Mouse (Mus musculus) ovary, adult 18-20 months (tissue): ENCODE results near the gene Cdk5r2.

ENCODE experiments used
- DNase-seq: peaks from one replicate; pipeline ENCODE4 v3.0.0; 2022; ENCODE audit warnings: low spot score, mixed read lengths

Cdk5r2 gene

GRCm38 (mm10) chr1:74851001-74851775 lies 3.5 kb upstream of the Cdk5r2 start:
- no peak for DNase-seq

GRCm38 (mm10) chr1:74855156-74855555 lies 422 bp downstream of the Cdk5r2 start:
- no peak for DNase-seq

- DNase-seq = no peak
Observed at GRCm38 (mm10) chr1:74855651-74856438, 1.1 kb downstream of the Cdk5r2 start.

GRCm38 (mm10) chr1:74856439-74856720 lies 1.6 kb downstream of the Cdk5r2 start:
- DNase-seq = no peak

GRCm38 (mm10) chr1:74856791-74857190 lies 2.1 kb downstream of the Cdk5r2 start:
- DNase-seq = no peak

- no peak for DNase-seq
Observed at GRCm38 (mm10) chr1:74857201-74857600, 2.5 kb downstream of the Cdk5r2 start.

GRCm38 (mm10) chr1:74857677-74858076 lies 2.9 kb downstream of the Cdk5r2 start:
- no peak for DNase-seq

GRCm38 (mm10) chr1:74858171-74858719 lies 3.5 kb downstream of the Cdk5r2 start:
- peak; percentile 39 for DNase-seq

- DNase-seq = no peak
Observed at GRCm38 (mm10) chr1:74858805-74859204, 4.1 kb downstream of the Cdk5r2 start.

GRCm38 (mm10) chr1:74859223-74859984 lies 4.7 kb downstream of the Cdk5r2 start:
- DNase-seq = no peak

GRCm38 (mm10) chr1:74861783-74862182 lies 7.0 kb downstream of the Cdk5r2 start:
- no peak for DNase-seq

- DNase-seq = no peak
Observed at GRCm38 (mm10) chr1:74872218-74872617, 17.5 kb downstream of the Cdk5r2 start.

- DNase-seq = no peak
Observed at GRCm38 (mm10) chr1:74877199-74877598, 22.5 kb downstream of the Cdk5r2 start.

GRCm38 (mm10) chr1:74880785-74881360 lies 26.1 kb downstream of the Cdk5r2 start:
- no peak for DNase-seq

GRCm38 (mm10) chr1:74882055-74882734 lies 27.5 kb downstream of the Cdk5r2 start:
- no peak for DNase-seq

GRCm38 (mm10) chr1:74882828-74883227 lies 28.1 kb downstream of the Cdk5r2 start:
- no peak for DNase-seq

- no peak for DNase-seq
Observed at GRCm38 (mm10) chr1:74883441-74883840, 28.7 kb downstream of the Cdk5r2 start.

GRCm38 (mm10) chr1:74884196-74885141 lies 29.7 kb downstream of the Cdk5r2 start:
- no peak for DNase-seq

- no peak for DNase-seq
Observed at GRCm38 (mm10) chr1:74885369-74886042, 30.8 kb downstream of the Cdk5r2 start, which contains the start of gene Fev. Fev (minus strand) TSS chr1:74885419.

GRCm38 (mm10) chr1:74891513-74891912 lies 36.8 kb downstream of the Cdk5r2 start:
- DNase-seq = no peak
